Mouse (Mus musculus) cortical plate, adult 2 months (tissue): ENCODE results near the gene Slc6a18. TPM values are rescaled to one million over a fixed set of nuclear protein-coding genes. Genes with fewer than 3 reads are reported as not detected.
"Not testable (repeated sequence)": the region's sequence is repeated elsewhere in the genome, so short reads cannot be mapped to it uniquely, and the experiment has no call there.

Experiments
- H3K27ac ChIP-seq: fragments of 200-500 bp; 2 replicates; pipeline ENCODE4 v1.5.1; 2012; ENCODE audit warnings: low read length, control low read depth, inconsistent platforms; ENCODE audit not compliant: insufficient read depth
- H3K4me1 ChIP-seq: fragments of 200-500 bp; 2 replicates; pipeline ENCODE4 v1.6.1; 2011; ENCODE audit warnings: low read length; ENCODE audit not compliant: control insufficient read depth, insufficient read depth
- H3K4me3 ChIP-seq: fragments of 200-500 bp; 2 replicates; pipeline ENCODE4 v1.5.1; 2011; ENCODE audit warnings: mild to moderate bottlenecking, low read length, control low read depth; ENCODE audit not compliant: insufficient read depth
- CTCF ChIP-seq: fragments of 200-500 bp; IDR thresholded peaks from 2 replicates; pipeline ENCODE4 v1.5.1; 2011; ENCODE audit warnings: mild to moderate bottlenecking, control low read depth, low read length; ENCODE audit not compliant: insufficient read depth; ENCODE audit errors: extremely low read depth
- POLR2A ChIP-seq: fragments of 200-500 bp; IDR thresholded peaks from 2 replicates; pipeline ENCODE4 v1.6.1; 2011; ENCODE audit warnings: mild to moderate bottlenecking, low read length, control low read depth; ENCODE audit not compliant: insufficient read depth; ENCODE audit errors: extremely low read depth
- polyA plus RNA-seq: library from polyadenylated mRNA; depleted of rRNA; stranded (reverse); fragments of >200 nt; gene quantifications from 2 replicates; pipeline ENCODE4 v1.2.3, GENCODE M21; 2012

The Slc6a18 gene
- polyA plus RNA-seq, 1 experiment = 0.02 TPM

DNA sequence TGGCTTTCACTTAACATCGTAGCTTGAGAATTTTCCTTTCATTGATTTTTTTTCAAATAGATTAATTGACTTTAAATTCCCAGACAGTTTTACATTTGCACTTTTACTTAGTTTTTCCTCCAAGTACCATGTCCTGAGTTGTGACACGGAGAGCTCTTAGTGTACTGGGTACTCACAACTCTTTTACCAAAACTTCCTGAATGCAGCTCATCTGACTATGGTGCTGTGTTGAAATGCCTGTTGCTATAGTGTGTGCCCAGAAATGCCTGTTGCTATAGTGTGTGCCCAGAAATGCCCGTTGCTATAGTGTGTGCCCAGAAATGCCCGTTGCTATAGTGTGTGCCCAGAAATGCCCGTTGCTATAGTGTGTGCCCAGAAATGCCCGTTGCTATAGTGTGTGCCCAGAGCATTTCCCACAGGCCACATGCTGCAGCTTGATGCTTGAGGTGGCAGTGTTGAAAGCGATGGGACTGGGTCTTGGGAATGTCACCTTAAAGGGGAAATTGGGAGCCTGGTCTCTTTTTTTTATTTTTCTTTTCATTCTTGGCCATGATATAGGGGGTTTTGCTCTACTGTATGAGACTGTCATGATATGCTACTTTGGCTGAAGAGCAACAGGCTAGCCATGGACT, 27.0 kb upstream of the Slc6a18 start, which contains the start of gene Slc6a19:
TSS of gene Slc6a19 (minus strand) at position 172 of the 632 bp plus-strand sequence.
- Histone ChIP-seq H3K4me1 (no peaks in the 10 kb centered on the region), H3K4me3 (no peak within 1 kb of the TSS), H3K27ac (no peak within 1 kb of the TSS)
- TF ChIP-seq POLR2A (no peak), CTCF (no peak)

DNA sequence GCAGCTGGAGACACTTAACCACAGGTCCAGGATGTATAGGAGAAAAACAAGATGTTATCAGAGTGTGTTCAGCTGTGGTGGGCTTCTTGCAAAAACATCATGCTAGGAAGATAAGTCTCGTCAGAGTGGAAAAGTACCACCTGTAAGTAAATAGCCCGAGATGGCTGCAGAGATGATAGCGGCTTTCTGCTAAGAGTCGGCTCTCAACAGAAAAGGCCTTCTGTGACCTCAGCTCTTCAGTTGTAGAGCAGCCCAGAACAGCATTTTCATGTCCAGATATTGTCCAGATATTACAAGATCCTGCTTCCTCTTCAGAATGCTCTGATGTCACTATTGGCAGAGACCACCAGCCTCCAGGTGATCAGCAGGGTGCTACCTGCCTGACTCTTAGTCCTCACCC, 25.7 kb upstream of the Slc6a18 start:
- H3K4me3 ChIP-seq, H3K27ac ChIP-seq: not testable (repeated sequence)

DNA sequence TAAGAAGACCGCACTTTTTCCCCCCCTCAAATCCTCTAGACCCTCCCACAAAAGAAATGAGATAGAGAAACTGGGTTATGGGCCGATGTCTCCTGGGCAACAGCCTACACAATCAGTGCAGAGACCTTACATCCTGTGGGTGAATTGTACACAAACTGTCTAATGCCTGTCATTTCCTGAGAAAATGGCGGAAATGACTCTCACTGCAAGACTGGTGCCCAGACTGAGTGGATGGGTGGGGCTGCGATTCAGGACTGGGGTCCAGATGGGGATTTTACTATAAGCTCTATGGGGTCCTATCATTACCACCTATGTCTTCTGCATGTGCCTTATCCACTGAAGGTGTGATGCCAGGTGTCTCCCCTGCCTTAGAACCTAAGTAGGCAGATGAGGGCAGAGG, 25.0 kb upstream of the Slc6a18 start:
- Histone ChIP-seq H3K4me3 (no peak overlapping the region), H3K4me1 (no peaks in the 10 kb centered on the region), H3K27ac (no peak overlapping the region)
- no peak for TF ChIP-seq POLR2A
- TF ChIP-seq CTCF = no peak

More for the DNA sequence above, 25.7 kb upstream of the Slc6a18 start:
- not testable (repeated sequence) for H3K4me1 ChIP-seq

DNA sequence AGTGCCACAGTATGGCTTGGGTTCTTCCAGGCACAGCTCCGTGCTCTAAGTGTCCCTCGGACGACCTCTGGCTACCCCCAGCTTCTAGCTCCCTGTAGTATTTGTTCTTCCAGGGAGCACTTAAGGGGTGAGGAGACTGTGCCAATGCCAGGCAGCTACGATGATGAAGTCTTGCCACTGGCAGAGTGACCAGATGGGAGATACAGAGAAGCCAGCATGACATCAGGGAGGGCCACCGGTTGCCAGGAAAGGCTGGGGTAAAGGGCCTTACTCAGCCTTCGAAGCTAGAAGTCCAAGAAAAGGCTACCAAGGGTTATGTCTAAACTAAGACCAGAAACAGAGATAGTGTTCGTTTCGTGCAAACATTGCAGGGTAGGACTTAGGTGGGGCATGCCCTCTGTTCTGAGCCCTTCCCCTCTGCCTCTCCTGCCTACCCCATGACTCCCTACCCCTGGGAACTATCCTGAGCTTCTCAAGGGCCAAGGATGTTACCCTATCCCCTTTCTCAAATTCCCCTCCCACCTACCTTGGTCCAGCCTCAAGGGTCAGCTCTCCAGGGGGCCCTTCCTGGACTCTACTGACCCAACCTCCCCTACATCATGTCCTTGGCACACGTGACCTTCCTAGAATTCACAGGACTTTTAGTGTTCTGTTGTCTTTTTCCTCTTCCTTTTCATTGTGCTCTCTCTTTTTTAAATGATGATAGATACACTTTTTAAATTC, 23.5 kb upstream of the Slc6a18 start:
- Histone ChIP-seq H3K27ac (no peak overlapping the region), H3K4me3 (no peak overlapping the region), H3K4me1 (no peaks in the 10 kb centered on the region)
- TF ChIP-seq CTCF (no peak), POLR2A (no peak)

DNA sequence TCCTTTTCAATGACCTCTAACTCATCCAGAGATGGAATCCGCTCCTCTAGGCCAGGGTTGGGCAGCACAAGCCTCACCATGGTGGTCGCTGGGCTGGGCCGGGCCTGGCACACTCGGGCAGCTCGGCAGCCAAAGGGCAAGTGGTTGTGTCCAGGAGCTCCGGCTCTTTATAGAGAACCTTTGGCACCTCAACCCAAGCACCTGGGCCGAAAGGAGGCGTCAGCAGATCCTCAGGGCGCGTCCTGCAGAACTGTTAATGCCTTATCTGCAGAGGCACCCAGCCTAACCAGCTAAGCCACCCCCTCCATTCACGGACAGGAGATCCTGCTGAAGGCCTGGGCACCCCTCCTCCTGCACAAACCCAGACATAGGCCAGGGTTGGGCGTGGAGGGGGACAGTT, 22.7 kb upstream of the Slc6a18 start:
- no peaks in the 10 kb centered on the region for H3K4me1 ChIP-seq
- no peak overlapping the region for H3K4me3 ChIP-seq
- TF ChIP-seq POLR2A = no peak
- TF ChIP-seq CTCF = no peak
- H3K27ac ChIP-seq = no peak overlapping the region

DNA sequence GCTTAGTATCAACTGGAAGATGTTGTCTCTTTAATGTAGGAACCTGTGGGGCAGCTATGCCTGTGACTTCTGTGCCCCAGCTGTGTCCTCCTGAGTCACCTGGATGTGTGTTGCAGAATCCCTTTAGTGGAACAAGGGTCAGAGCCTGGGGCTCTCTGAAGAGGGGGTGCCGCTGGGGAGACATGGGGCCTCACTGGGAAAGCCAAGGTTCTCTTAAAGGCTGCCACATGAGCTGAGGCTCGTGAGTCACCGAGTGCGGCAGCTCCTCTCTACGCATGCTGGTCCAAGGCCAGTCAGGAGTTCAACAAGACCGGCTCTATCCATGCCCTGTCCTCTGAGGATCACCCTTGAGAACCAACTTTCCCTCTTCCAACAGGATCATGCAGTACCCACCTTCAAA, 21.9 kb upstream of the Slc6a18 start:
- H3K27ac ChIP-seq = no peak overlapping the region
- H3K4me3 ChIP-seq = no peak overlapping the region
- TF ChIP-seq POLR2A (no peak), CTCF (no peak)
- H3K4me1 ChIP-seq = no peaks in the 10 kb centered on the region

DNA sequence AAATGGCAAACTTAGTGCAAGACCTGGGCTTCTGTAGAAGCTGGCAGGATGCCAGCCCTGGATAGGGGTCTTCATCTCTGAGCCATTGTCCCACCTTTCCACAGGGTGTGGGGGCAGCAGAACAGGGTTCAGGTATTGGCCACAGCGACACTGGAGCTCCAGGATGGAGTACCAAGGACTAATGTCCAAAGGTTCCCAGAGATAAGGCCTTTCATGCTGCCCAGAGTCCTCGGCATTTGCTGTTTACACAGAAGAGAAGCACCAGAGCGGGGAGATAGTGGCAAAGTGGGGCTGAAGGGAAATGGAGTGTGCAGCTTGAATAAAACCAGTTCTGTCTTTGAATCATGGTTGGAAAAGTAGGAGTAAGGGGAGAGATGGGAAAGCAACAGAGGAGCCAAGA, 18.7 kb upstream of the Slc6a18 start:
- Histone ChIP-seq H3K4me1 (no peaks in the 10 kb centered on the region), H3K4me3 (no peak overlapping the region), H3K27ac (no peak overlapping the region)
- no peak for TF ChIP-seq POLR2A
- TF ChIP-seq CTCF = no peak

DNA sequence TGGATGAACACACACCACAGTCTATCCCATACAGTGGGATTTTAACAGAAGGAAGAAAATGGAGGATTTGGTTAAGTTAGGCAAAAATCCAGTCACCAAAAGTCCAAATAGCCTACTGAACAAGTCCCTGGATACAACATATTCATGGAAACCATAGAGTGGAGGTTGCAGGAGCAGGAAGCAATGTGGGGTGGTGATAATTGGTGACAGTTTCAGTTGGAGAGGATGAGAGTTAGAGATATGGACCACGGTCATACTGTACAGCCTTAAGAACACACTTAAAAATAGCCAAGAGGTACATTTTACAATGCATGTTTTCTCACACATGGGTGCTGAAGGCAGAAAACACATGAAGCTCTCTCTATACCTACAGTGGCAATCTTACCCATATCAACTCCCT, 17.1 kb upstream of the Slc6a18 start:
- no peaks in the 10 kb centered on the region for H3K4me1 ChIP-seq
- no peak overlapping the region for H3K27ac ChIP-seq
- H3K4me3 ChIP-seq = no peak overlapping the region
- no peak for TF ChIP-seq CTCF
- no peak for TF ChIP-seq POLR2A

DNA sequence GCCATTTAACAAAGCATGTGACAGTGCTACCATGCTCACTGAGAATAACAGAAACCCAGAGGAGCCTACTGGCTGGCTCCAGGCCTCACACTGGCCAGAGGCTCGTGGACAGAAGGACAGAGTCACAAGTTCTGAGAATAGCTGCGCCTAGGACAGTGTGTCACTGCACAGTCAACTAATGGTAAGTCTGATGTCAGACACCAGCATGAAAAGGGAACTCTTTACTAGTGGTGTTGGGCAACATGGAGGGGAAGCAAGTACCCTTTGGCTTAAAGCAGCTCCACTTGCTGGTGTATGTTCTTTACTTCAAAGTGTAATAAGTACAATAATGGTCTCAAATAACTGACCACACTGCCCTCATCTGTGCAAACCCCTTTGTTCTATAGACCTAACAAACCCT, 15.5 kb upstream of the Slc6a18 start:
- Histone ChIP-seq H3K4me1 (no peaks in the 10 kb centered on the region), H3K4me3 (no peak overlapping the region), H3K27ac (no peak overlapping the region)
- TF ChIP-seq POLR2A = no peak
- no peak for TF ChIP-seq CTCF

DNA sequence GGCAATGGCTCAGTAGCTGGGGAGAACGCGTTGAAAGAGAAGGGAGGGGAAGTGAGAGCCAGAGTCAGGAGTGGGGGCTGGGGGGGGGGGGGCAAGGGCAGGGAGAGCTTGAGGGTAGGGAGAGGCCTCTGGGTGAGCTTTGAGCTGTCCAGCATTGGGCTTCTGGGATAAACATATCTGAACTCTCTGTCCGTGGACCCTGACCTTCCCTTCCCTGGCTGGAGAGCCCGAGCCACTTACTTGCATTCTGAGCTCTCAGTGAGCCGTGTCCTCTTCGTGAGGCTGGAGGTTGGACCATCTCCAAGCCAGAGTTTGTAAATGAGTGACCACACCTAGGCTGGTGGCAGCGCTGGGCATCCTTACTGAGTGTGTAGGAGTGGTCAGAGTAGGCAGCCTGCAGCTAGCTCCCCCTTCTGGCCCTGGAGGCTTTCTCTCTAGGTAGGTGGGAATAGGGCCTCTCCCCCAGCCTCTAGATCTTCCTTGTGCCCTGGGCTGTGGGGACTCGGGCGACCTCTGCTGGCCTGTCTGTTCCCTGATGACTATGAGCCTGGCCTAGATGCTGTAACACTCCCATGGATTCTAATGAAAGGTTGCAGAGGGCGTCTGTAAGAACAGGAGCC, 14.5 kb upstream of the Slc6a18 start:
- Histone ChIP-seq H3K27ac (no peak overlapping the region), H3K4me3 (no peak overlapping the region), H3K4me1 (no peaks in the 10 kb centered on the region)
- TF ChIP-seq CTCF (peak; percentile 59), POLR2A (no peak)
